Comparison of ENCODE assay signal across 15 mouse cellular contexts in genomic region chr11:47810307-47810706, GRCm38 (mm10).
"Had no signal": no experiment of that assay in that cellular context is flagged by ENCODE, and none has a peak within 500 bp of the region (broad histone marks: within the 10 kb centered on the region; RNA-seq: fewer than 3 reads in every experiment).

No protein-coding gene starts in this region.

- DNase-seq: gastrocnemius, postnatal 14 days; gastrocnemius, postnatal 36 days; heart, adult 11 months; heart, adult 2 months; heart, postnatal 14 days; heart, postnatal 36 days; kidney, adult 11 months; kidney, adult 2 months; kidney, adult 9 months; kidney, postnatal 14 days; kidney, postnatal 36 days; left cerebral cortex, postnatal 4 days had no signal

- ATAC-seq: hindbrain, postnatal 0 days; intestine, embryonic 16.5 days; liver, embryonic 12.5 days had no signal
